Mouse (Mus musculus): Measurements from ENCODE around the gene Extl1. TPM values are rescaled to one million over a fixed set of nuclear protein-coding genes. Genes with fewer than 3 reads are reported as not detected.
"Not testable (repeated sequence)": the region's sequence is repeated elsewhere in the genome, so short reads cannot be mapped to it uniquely, and the experiment has no call there.

Extl1 gene
- polyA plus RNA-seq, 2 experiments from 2014 or later: 2.2 to 2.3 TPM

DNA sequence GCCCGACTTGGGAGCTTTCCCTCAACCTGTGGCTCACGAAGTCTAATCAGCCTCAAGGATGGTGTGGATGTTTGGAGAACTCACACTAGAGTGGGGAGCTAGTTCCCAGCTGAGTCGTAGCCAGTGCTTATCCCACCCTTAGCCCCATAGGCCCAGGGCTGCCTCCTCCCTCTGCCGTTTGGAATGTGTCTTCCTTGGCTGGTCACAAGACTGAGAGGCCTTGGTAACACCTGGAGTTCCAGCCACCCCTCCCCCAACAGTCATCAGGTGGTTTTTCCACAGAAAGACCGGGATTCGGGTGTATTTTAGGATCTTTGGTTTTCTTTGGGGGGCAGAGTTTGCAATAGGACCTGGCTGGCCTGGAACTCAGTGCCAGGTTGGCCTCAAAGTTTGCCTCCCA is 33.0 kb downstream of the Extl1 start:
- ATAC-seq: no peak

DNA sequence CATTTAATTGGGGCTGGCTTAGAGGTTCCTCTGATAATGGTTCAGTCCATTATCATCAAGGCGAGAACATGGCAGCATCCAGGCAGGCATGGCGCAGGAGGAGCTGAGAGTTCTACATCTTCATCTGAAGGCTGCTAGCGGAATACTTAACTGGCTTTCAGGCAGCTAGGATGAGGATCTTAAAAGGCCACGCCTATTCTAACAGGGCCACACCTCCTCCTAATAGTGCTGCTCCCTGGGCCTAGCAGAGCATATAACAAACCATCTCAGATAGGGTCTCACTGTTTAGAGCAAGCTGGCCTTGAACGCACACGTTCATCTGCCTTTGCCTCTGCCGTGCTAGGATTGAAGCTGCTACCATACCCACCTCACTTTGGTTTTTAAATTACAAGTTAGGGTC is 33.8 kb downstream of the Extl1 start:
- no peak for ATAC-seq

DNA sequence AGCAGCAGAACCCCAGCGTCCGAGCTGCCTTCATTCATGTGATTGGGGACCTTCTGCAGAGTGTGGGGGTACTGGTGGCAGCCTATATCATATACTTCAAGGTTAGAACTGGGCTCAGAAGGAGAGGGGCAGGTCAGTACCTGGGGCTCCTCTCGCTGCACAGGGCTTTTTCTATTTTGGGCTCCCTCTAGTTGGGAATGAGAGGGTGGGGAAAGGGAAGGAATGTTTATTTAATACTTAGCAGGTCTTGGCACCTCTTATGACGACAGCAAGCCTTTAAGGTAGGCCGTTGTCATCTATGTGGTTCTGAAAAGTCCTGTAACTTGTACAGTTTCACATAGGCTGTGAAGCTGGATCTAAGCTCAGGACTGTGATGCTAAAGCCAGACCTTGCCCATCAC is 35.1 kb downstream of the Extl1 start:
- ATAC-seq: no peak

DNA sequence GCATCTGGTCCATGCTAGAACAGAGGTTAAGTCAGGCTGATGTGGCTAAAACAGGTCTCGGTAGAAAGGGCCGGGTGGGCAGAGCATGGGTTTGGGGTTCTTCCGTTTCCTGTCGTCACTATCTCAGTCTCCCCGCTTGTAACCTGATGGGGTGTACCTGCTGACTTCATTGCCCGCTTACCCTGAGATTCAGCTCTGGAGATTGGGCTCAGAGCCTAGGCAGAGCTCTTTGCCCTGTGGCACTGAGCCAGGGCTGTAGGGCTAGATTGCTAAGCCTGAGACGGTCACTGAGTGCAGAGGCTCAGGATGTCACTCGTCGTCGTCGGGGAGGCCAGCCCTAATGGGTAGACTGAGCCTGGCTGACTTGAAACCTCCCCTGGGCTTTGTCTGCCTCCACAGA is 35.6 kb downstream of the Extl1 start:
- ATAC-seq: no peak

DNA sequence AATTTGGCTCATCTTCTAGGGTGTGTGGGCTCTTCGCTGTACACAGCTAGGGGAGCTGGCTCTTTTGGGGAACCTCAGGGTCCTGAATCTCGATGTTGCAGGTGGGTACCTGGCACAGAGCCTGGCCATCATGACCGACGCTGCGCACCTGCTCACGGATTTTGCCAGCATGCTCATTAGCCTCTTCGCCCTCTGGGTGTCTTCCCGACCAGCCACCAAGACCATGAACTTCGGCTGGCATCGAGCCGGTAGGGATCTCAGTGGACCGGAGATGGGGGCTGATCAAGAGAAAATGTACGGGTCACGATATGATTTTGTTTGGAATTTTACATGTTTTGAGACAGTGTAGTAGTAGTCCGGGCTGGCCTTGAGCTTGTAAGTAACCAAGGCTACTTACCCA is 37.8 kb downstream of the Extl1 start:
- no peak for ATAC-seq

DNA sequence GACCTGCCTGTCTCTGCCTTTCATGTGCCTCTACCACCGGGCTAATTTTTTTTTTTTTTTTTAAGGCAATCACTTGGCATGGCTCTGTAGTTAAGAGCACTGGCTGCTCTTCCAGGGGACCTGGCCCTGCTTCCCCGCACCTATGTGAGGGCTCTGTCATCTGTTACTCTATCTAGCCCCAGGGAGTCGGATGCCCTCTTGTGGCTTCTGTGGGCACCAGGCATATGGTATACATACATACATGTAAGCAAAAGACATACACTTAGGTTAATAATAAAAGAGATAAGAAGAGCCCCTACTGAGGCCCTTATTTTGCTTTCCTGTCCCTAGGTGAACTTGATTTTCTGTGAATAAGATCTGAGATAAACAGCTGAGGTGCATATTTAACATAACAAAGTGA is 39.0 kb downstream of the Extl1 start:
- no peak for ATAC-seq

DNA sequence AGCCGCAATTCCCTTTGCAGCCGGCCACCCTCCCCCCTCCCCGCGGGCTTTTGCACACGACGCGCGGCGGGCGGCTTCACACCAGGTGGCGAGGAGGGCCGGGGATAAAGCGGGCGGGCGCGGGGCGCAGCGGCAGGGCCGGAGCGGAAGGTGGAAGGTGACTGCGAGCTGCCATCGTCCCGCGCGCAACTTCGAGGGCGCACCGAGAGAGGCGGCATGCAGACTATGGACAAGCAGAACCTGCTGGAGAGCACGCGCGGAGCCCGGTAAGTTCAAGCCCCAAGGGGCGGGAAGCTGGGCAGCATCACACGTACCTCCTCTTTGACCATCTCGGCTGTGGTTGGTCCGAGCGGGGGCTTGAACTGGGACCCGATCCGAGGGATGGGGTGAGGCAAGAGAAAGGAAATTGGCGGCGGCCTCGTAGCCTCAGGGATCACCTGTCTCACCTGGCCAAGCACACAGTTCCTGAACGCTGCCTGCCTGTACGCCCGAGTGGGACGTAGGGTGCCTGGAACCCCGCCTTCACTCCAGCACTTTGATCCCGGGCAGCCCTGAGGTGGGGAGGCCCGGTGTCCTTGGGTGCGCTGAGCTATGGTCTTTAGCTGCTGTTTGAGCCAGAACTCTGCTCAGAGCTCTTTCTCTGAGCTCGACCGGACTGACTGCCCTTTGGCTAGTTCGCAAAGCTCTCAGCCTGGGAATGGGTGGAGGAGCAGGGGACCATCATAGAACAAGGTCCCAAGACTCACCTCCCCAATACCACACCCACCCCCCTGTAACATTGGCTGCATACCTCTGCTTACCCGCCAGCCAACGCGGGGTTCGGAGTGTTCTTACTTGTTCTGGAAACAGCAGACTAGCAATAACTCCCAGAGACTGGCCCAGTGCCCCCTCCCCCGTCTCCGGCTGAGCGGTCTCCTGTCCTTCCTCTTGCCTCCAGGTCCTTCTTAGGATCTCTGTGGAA is 40.3 kb downstream of the Extl1 start, which contains the start of gene Slc30a2:
Slc30a2 (plus strand) TSS at position 111 of the 961 bp plus-strand sequence.
- ATAC-seq: no peak

DNA sequence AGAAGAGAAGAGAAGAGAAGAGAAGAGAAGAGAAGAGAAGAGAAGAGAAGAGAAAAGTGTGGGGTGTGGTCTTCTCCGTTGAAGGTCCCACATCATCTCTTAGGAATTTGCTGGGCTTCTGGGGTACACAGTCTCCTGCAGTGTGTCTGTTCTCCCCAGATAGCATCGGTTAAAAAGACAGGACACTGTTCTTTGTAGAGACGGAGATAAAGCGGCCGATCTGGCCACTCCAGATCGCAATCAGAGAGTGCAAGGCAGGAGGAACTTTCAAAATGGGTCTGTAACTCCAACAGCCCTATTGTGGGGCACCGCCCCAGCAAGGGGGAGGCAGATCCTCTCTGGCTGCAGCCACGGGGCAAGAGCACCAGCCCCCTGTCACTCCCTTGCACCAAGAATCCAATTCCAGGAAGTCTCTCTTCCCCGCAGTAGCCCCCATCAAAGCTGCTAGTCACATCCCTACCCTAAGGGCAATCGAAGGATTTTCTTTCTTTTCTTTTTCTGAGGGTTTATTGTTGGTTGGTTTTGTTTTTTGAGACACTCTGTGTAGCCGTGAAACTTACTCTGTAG is 41.4 kb downstream of the Extl1 start:
- ATAC-seq: no peak

DNA sequence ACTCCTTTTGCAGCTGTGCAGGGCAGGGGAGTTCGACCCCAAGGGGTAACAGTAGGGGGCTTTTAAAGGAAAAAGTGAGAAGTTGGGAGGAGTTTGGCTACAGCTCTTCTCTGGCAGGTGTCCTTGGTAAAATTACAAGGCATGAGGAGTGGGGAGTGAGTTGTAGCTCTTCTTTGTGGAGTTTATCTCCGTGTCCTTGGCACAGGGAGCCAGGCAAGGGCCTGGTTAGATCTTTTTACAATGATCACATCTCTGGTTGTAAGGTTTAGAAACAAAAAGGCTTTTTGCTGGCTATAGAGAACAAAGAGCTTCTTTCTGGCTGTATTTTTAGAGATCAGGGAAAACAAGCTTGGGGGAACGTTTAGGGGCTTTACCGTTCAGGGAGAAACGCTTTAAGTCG is 42.4 kb downstream of the Extl1 start:
- ATAC-seq: not testable (repeated sequence)

DNA sequence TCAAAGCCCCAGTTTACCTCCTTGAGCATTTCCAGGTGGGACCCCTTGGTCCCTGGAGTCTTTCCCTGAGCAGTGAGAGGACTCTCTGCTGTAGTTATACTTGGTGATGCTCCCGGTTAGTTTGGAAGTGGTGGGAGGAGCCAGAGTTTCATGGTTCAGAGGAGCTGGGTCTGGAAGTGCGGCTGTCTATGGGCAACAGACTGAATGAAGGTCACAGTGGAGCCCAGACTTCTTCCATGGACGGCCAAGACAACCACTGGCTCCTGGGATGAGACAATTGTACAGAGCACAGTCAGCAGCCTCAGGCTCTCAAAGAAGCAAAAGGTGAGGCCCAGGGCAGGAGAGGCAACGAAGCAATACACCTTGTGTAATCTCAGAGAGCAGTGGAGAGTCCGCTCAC is 53.4 kb downstream of the Extl1 start:
- ATAC-seq: no peak

DNA sequence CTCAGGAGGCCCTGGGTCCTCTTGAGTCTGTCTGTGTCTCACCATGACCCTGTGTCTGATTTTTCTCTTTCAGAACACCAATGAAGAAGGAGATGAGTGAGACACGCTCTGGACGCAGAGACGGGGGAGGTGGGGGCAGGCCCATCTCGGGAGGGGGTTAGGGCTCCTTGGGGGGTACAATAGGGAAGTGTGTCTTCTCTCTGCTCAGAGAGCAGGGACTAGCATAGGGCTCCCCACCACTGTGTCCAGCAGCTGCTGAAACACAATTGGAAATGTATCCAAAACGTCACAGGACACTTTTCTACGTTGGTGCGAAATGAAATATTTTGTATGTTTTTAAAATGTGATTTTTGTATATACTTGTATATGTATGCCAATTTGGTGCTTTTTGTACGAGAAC is 54.8 kb downstream of the Extl1 start:
- no peak for ATAC-seq

DNA sequence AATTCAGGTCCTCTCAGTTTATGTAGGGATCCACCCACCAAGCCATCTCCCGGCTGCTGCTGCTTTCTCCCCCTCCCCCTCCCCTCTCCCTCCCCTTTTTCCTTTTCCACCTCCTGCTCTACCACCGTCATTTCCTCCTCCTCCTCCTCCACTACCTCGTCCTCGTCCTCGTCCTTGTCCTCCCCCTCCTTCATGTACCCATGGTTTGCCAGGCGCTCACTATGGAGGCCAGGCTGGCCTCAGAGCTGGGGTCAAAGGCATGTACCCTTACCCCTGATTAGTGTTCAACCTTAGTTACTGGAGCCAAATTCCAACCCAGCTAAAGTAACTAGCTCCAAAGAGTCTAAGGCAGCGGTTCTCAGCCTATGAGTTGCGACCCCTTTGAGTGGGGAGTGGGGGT is 55.5 kb downstream of the Extl1 start:
- no peak for ATAC-seq

DNA sequence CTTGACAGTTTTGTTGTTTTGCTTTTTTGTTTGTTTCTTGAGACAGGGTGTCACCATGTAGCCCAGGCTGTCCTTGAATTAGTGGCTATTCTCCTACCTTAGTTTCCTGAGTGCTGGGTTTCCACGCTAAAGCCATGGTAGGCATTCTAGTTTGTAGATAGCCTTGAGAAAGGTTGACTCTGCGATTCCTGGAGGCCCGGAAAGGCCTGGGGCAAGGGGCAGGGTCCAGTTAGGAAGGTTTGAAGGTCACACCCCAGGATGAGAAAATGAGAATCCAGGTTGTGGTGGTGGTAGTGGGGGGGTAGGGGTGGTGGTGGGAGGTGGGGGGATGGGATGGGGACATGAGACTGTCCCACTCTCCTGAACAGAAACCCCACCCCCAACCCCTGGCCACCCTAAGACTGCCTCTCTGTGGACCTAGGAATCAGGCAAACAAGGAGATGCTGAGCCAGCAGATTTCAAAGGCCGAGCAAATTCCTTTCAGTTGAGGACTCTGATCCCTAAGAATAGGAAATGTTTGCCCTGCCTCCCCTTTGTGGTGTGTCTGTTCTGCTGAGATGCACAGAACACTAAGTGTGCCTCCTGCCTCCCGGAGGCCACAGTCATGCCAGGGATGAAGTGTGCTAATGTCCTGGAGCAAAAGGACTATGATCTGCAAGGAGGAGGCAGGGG is 56.7 kb downstream of the Extl1 start:
- no peak for ATAC-seq

DNA sequence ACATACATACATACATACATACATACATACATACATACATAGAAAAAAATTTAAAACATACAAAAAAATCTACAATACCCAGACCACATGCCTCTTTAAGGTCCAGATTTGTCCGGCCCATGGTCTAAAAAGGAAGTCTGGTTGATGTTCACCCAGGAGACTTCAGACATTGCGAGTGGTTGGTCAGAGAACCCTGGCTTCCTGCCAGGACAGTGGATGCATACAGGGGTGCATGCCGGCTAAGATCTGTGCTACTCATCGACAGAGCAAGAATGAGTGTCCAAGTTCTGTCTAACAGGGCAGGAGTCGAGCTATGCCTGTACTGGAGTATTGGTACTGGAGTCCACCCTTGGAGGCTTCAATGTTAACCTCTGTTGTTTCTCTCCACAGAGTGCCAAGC is 59.0 kb downstream of the Extl1 start:
- ATAC-seq: no peak

DNA sequence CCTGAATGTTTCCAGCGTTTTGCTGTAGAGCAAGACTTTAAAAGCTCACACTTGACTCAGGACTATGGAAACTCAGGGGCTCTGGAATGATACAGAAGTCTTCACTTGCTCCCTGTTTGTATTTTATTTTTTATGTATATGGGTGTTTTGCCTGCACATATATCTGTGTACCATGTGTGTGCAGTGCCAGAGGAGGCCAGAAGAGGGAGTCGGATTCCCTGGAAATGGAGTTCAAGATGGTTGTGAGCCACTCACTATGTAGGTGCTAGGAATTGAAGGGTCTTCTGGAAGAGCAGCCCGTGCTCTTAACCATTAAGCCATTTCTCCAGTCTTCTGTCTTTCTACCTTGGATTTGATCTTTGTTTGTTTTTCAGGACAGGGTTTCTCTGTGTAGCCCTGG is 62.1 kb downstream of the Extl1 start:
- ATAC-seq: no peak

DNA sequence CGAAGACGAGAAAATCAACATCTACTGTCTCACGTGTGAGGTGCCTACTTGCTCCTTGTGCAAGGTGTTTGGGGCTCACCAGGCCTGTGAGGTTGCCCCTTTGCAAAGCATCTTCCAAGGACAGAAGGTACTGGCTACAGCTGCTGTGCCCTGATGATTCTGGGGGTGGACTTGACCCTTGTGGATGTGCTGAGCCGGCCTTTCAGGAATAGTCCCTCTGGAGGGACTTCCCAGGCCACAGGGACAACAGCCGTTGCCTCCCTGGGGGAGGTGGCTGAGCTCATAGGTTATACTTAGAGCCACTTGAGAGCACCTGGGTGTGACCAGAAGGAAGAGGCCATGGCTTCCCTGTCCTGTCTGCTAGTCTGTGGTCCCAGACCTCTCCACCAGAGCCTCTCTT is 64.0 kb downstream of the Extl1 start:
- no peak for ATAC-seq

DNA sequence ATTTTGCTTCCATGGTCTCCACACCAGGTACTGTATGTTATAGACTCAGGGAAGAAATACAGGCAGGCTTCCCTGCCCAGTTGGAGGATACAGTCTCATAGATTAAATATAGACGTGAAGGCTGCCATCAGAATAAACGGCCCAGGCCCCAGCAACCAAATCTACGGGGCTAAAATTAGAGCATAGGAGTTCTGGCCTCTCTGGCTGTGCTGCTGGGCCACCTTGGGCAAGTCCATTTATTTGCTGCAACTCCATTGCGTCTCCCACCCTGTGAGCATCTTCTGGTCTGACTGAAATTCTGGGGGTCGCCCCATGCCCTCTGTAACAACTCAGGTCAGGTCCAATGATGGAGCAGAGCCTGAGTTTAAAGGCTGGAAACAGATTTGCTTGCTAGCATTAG is 64.6 kb downstream of the Extl1 start:
- no peak for ATAC-seq

DNA sequence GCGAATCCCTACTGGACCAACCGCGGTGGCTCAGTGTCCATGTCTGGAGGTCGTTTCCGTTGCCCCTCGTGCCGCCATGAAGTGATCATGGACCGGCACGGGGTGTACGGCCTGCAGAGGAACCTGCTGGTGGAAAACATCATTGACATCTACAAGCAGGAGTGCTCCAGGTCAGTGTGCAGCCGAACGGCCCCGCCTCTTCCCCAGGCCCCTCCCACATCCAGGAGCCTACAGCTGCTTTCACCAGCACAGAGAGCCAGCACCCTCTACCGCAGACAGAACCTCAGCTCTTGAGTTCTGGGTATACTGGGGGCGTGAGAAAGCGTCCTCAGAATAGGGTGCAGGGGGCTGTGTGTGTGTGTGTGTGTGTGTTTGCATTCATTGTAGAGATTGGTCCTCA is 67.3 kb downstream of the Extl1 start:
- ATAC-seq: no peak

DNA sequence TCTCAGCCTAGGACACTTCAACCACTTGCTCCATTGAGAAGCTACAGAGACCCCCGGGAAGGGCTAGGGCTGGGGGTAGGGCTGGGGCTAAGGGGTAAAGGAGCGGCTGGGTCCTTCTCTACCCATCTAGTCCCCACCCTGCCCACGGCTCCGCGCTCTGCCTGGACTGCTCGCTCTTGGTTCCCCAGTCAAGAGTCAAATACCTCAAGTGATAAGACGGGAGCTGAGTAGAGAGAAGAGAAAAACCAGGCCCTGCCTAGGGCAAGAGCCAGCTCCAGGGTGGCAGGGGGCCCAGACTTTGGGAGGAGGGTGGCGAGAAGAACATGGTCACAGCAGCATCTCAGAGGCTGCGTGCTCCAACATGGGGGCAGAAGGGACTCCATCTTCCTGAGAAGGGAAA is 68.2 kb downstream of the Extl1 start:
- no peak for ATAC-seq

DNA sequence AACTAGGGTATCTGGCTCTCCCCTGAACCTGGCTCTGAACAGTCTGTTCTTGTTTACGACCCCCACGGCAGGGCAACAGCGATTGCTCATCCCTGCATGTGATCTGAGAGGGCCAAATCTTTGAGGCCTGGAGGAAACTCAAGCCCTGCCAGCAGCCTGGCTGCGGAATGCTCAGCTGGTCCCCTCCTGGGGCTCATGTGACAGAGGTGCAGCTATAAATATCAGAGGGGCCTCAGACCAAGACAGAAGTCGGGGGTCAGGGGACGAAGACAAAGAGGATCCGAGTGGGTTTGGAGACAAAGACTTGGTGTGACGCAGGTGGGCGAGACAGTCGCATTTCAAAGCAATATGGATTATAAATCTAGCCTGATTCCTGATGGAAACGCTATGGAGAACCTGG is 68.8 kb downstream of the Extl1 start, which contains the start of gene Trim63:
Trim63 (plus strand) TSS at position 245 of the 400 bp plus-strand sequence.
- no peak for ATAC-seq

DNA sequence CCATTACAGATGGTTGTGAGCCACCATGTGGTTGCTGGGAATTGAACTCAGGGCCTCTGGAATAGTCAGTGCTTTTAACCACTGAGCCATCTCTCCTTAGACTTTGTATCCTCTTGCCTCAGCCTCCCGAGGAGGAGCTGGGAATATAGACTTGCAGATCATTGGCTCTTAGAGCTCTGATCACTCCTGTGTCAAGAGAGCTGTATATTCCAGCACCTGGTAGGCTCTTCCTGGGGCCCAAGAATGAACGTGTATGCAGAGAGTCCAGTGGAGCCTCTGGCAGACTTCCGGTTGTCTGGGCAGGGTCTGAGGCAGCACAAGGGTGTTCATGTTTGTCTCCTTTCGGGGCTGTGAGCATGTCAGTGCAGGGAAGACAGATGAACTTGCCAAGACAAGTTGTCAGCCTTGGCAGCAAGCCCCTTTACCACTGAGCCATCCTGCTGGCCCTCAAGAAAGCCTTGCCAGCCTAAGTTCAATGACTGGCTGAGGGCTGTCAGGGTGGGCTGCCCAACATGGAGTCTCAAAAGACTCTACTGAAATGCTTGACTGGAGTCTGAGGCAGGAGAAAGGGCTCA is 69.5 kb downstream of the Extl1 start:
- no peak for ATAC-seq

DNA sequence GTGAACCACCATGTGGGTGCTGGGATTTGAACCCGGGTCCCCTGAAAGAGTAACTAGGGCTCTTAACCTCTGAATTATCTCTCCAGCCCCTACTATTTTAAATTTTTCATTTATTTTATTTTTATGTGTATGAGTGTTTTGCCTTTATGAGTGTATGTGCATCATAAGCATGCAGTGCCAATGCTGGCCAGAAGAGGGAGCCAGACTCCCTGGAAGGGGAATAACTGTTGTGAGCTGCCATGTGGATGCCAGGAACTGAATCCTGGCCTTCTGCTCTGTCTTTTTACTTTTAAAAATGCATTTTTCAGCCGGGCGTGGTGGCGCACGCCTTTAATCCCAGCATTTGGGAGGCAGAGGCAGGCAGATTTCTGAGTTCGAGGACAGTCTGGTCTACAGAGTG is 70.7 kb downstream of the Extl1 start:
- ATAC-seq: no peak

DNA sequence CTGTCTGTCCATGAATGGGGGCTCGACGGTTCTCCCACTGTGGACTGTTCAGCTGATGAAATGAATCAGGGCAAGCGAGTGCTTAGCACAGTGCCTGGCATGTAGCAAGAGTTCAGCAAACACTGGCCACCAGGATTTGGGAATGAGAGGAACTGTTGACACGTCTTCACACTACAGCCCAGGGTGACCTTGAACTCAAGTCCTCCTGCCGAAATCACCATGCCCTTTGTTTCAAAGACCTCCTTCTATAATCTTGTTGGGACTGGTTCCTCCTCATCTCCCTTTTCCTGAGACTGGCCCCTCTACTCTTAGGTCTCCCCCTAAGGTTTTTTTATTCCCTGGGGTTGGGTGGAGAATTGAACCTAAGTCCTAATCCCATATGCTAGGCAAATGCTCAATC is 71.3 kb downstream of the Extl1 start:
- ATAC-seq: no peak

All from CD4-positive, CD25-positive, alpha-beta regulatory T cell, adult 4 months (primary cell).